Mouse (Mus musculus): ENCODE measurements around the gene Atl1.

Atl1 gene

GRCm38 (mm10) chr12:70015936-70016335 lies 123.5 kb downstream of the Atl1 start:
- DNase-seq (ENCODE audit: low read depth, low spot score): no peak

Measured in brain, embryonic 18.5 days (tissue).